Mouse (Mus musculus) adrenal gland (tissue): ENCODE measurements at regions not wholly inside any gene's neighbourhood (a gene's known extent, or its start where the extent isn't known, plus 50 kb on each side); places are given as distances from the start of the nearest gene placed in this dataset.

Experiments
- intact Hi-C: fragments of 180-260 bp; cut with DNase I; formaldehyde crosslinking; loops from one replicate; pipeline ENCODE4 v1.15.1; 2025

DNA sequence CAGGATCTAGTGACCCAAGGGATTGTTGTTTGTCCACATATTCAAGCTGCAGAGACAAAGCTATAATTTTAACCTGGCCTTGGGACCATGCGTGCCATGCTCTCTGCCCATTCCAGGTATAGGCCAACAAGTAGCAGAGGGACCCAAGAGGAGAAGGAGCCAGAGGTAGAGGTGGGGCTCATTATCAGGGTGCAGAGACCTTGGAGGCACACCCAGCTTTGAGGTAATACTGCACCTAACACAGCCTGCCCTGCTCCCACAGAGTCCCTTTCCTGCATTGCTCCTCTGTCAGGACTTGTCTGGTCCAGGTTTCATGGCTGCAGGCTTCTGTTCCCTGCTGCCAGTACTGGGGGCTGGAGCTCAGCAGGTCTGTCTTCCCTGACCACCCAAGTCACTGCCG is 108.4 kb upstream of the Med13l start:
- intact Hi-C loops: no loop called here

DNA sequence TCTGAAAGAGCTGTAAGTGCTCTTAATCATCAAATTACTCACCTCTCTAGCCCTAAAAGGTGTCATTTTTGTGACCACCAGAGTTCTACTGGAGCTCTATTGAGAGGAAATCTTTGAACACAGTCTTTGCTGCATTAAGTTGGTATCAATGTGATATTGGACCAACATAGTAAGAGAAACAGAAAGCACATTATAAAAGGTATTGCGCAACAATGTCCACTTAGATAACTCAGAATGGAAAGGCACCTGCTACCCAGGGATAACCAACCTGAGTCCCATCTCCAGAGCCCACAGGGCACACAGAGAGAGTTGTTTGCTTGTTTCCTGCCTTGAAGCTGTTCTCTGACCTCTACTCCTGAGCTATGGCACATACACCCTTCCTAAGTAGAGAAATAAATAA is 106.4 kb upstream of the Med13l start:
- intact Hi-C loops: no loop called here

DNA sequence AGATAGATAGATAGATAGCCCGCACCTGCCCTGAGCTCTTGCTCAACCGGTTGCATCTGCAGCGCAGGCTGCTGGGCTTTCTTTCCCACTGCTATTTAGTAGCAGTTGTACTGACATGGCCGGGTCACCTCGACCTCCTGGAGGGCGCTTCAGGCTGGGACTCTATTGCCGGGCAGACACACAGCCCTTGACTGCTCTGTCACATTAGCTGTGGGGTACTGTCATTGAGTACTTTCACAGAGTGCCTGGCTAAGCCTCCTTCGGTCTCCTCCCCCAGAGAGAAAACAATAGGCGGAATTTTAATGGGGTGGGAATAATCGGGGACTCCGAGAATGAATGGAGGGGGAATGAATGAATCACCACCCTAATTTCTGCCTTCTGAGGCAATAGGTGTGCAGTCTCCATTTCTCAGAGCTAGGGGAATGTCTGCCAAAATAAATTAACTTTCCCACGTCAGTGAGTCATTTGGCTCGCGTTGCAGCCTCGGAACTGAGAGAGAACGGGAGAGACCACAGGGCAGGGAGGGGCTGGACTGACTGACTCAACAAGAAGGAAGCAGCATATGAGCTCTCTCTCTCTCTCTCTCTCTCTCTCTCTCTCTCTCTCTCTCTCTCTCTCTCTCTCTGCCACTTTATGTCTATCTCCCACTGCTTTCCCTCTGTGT is 101.6 kb upstream of the Med13l start:
- intact Hi-C loops: no loop called here

DNA sequence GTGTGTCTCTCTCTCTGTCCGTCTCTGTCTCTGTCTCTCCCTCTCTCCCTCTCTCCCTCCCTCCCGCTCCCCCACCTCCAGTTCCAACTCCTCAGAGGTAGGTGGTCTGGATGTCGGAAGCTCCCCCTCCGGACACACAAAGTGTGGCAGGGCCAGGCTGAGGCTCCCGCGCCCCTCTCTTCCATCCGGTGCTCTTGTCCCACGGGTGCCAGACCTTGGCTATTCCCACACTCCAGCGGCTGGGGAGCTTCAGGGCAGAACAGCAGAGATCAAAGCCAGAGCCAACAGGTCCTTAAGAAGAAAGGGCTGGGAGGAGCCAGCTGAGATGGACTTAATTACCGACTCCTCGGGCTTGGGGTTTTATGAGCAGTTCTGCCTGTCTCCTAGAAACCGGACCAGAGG is 101.1 kb upstream of the Med13l start:
- intact Hi-C loops: no loop called here

DNA sequence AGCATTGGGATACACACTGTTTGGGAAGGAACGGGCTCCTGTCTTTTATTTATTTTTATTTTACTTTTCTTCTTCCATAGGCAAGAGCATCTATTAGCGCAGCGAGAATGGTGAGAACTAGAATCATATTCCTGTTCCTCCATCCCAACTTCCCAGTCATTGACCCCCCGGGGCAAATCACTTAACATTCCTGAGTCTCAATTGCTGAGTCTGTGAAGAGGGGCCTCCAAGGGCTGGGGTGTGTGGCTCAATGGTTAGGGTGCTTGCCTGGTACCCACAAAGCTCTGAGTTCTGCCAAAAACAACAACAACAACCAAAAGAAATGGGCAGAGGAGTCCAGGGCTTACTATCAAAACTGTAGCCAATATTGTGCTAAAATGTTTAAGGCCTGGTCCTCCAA is 98.5 kb upstream of the Med13l start:
- intact Hi-C loops: no loop called here

DNA sequence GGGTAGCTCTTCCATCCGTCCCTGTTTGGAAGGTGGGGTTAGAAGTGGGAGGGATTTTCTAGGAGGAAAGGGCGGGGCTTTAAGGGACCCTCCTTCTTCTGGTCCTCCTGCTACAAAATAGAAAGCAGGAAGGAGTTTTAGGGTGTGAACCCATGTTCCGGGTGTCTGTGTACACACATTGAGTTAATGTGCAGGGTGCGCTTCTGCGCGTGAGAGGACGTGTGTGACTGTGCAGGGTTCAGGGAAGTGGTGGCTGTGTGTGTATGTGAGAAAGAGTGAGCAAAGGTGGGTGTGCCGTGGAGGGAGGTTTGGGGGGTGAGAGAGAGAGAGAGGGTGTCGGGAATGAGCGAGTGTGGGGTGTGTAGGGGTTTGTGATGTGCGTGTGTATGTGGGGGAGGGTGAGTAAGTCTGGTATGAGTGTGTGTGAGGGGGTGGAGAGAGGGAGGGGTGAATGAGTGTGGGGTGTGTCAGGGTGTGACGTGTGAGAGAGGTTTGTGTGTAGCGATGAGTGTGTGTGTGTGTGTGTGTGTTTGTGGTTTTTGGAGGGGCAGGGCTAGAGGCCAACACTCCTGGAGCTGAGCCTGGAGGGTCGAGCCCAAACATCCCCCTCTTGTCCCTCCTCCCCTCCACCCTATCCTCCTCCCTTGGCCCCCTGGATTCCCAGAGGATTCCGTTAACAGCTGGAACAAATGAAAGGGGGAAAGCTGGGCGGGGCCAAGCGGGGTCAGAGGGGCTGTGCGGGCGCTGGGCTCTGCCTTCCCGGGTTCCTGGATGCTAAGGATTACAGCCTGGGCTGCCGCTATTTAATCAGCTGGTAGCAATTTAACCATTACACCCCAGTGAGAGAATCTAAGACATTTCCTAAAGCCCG is 95.3 kb upstream of the Med13l start:
- intact Hi-C loops: no loop called here

DNA sequence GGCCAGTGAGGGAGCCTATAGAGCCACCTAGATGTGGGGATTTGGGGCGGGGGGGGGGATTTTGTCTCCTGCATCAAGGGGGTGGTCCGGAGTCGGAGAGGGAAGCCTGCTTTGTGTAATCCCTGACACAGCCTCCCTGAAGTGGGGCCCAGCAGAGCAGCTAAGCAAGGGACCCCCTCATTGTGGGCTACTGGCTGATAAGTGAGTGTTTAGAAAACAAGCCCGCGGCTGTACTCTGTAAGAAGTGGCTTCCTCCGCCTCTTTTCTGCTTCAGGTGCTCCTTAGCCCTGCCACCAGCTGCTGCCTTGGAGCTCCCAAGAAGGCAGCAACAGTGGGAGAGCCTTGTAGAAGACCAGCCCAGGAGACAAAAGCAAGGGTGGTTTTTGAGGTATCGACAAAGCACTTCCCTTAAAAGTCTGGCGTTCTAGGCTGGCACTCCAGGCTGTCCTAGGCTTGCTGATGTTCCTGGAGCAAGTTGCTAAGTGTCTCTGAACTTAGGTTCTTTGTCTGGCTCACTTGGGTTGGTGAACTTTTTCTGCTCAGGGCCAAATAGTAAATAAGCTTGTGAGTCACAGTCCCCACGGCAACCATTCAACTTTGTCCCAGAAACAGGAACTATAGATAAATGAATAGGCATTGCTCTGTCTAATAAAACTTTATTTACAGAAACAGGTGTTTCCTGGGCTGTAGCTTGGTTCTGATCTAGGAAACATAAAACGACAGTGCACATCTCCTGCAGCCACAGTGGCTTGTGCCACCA is 94.3 kb upstream of the Med13l start:
- intact Hi-C loops: no loop called here

DNA sequence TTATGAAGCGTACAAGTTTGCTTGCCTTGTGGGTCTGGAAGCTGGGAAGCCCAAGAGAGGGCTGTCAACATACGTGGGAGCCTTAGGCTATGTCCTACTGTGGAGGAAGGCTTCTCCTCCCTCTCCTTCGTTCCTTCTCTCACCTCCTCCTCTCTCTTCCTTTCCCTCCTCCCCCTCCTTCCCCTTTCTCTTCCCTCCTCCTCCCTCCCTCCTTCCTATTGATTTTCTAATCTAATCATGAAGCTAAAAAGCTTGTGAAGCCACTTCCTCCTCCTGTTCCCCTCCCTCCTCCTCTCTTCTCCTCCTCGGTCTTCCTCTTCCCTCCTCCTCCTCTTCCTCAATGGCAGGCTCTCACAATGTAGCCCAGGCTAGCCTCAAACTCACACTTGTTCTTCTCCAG is 91.7 kb upstream of the Med13l start:
- intact Hi-C loops: no loop called here

DNA sequence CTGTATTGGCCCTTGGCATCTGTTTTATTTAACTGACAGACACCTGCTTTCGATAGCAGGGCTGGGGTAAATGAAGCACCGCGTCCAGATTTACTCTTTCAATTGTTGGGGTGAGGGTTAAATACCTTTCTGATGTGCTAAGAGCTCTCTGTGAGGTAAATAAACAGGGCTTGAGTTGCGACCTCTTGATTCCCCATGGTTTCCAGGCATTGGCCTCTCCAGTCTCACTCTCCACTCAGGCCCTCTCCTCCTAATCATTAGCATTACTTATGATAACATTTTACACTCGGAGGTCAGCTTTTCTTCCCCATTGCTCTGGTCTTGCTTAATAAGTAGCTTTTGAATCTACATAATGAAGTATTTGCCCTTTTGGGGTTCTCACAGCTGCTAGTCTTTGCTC is 88.9 kb upstream of the Med13l start:
- intact Hi-C loops: no loop called here

DNA sequence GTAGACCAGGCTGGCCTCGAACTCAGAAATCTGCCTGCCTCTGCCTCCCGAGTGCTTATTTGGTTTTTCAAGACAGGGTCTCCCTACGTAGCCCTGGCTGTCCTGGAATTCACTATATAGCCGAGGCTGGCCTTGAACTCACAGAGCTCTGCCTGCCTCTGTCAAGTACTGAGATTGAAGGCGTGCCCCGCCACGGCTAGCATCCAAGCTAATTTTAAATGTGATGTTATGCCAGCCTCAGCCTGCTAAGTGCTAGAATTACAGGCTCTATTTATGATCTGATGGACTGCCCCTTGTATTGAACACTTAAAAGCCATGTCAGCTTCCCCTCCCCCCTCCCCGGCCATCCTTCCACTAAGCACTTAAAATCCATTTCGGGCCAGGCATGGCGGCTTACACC is 88.2 kb upstream of the Med13l start:
- intact Hi-C loops: no loop called here

DNA sequence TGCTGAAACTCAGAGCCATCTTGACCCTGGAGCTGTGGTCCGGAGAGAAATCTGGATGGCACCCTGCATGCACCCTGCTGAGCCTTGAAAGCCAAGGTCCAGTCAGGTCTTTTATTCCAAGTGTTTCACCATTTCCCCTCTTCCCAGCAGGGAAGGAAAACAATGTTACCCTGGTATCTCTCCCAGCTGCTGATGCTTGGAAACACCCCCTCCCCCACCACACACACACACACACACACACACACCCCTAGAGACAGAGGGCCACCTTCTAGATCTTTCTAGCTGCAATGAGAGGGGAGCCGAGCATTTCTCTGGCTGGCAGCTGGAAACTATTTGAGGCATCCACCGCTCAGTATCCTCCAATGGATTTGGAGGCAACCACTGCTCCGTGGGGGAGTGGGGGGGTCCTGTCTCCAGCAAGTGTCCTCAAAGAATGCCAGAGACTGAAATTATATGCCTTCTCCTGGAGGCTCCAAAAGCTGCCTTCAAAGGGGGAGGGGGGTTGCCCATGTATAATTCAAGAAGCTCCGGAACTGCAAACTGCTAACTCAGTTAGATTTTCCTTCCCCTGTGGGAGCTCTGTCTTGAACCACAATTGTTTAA is 87.2 kb upstream of the Med13l start:
- intact Hi-C loops: no loop called here

DNA sequence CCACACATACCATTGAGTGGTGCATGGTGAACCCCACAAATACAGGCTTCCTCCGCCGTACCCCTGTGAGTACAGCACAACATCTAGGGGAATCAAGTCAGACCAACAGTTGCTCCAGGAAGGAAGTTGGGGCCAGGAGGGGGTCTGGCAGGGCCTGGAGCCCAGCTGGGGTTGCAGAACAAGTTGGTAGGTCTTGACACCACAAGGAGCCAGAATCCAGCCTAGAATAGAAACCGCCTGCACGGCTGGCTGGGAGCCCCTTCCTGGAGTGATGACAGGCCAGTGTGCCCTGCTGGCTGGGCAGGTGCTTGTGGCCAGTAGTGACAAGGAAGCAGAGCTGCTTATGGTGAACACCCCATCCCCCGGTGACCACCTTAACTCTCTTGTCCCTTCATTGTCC is 83.9 kb upstream of the Med13l start:
- intact Hi-C loops: no loop called here

DNA sequence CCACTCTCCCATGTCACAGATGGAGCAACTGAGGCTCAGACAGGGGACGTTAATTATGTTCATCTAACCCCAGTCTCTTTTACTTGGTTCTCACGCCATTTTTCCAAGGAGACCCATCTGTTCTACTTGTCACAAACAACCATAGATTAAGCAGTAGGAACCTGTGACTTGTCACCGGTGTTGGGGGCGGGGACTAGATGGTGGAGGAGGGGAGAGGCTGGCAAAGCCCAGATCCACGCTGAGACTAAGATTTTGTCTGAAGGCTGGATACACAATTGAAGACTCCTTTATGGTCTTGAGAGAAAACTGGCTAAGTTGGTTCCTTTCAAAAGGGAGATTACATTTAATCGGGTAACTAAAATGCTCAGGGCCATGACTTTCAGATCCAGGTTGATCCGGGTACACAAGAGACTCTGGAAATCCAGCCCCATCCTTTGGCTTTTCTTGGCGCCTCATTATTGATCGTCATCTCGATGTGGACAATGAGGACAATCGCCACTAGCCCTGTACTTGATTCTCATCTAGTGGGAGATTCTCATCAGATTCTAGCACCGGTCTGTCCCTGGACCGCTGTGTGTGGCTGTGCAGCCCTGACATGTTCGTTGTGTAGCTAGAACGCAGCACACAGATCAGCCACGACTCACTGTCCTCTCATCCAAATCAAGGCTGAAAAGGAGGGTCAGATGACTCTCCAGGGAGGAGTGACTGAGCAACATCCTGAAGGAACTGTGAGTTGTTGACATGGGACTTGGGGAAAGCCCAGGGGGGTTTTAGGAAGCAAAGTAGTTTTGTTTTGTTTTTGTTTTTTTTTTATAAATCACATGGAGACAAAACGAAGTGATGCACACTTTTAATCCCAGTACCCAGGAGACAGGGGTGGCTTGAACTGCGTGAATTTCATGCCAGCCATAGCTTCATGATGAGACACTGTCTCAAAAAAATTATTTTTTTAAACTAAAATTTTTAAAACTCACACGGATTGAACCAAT is 83.1 kb upstream of the Med13l start:
- intact Hi-C loops: no loop called here

DNA sequence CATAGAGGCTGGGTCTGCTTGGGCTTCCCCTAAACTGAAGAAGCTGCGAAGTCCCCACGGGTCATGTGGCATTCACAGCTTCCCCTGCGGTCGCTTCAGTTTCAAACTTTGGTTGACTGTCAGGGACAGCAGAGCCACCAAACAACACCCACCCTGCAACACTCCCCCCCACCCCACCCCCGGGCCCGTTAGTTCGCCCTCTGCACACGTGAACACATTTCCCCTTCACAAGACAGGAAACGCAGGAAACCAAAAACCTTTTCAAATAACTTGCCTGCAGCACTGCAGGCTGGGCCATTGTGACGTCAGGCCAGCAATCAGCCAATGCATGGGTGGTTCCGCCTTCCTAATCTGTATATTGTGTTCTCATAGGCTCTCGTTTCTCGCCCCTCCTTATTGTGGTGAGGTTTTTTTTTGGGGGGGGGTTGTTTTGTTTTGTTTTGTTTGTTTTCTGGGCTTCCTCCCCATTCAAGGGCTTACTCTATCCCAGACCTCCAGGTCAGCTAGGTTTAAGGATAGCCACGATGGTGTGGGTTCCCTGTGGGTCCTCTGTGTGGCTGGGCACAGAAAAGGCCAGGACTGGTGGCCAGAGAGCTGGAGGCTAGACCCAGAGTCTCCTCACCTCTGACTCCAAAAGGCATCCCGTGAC is 82.2 kb upstream of the Med13l start:
- intact Hi-C loops: no loop called here

DNA sequence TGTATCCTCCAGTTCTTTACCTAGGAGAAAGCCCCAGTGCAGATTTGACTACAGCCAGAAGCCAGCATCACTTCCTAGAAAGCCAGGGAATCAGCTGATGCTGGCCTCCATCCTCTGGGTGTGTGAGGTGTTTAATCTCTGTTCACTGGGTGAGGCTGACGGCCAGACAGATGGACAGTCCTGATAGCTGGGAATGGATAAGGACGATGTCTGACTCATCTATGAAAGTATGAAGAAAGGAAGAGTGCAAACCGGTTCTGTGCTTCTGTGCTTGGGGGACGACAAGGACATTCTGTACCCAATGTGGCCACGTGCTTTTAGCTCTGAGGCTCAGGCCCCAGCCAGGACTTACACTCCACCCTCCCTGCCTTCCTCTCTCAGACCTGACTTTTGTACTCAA is 80.5 kb upstream of the Med13l start:
- intact Hi-C loops: no loop called here

DNA sequence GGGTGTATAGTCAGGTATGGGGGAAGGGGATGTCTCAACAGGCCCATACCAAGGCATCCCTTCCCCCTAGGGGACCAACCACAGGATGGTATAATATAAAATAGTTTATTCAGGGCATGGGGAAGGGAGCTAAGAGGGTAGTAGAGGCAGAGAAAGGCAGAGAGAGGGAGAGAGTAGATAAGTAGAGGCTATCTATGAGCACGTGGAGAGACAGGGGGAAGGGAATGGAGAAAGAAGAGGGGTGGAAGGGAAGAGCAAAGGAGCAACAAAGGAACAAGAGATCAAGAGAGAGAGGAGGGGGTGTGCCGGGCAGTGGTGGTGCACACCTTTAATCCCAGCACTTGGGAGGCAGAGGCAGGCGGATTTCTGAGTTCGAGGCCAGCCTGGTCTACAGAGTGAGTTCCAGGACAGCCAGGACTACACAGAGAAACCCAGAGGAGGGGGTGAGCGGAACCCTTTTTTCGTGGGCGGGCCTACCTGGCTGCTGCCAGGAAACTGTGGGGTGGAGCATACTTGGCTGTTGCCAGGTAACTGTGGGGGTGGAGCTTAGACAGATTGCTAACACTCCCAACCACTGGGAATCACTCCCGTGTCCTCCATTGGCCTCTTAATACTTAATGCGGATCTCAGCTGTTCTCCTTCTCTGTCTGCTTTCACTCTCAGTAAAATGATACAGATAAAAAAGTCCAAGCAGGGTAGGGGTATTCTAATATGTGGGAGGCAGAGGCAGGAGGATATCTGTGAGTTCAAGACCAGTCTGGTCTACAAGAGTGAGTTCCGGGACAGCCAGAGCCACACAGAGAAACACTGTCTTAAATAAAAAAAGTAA is 79.3 kb upstream of the Med13l start:
- intact Hi-C loops: no loop called here

DNA sequence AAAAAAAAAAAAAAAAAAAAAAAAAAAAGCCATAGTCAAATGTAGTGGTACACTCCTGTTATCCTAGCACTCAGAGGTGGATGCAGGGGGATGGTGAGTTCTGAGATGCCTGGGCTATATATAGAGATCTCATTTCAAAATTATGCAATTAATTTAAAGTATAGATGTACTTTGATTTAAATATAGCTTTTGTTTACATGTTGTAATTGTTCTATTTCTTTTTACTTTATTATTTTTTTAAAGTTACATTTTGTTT is 78.8 kb upstream of the Med13l start:
- intact Hi-C loops: no loop called here

DNA sequence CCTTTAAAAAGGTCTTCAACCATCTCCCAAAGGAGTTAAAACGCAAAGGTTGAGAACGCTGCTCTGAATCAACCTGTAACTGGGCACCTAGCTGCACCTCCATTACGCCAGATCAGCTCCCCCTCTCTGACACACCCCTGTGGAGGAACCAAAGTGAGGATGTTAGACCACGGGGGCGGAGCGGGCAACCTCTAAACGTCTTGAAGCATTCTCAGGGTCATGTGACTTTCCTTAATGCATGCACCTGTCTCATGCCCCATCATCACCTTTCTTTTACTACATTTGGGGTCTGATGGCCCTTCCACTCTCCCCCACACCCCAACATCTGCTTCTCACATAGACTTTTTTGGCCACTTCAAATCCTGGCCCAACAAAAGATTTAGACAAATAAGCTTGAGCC is 77.9 kb upstream of the Med13l start:
- intact Hi-C loops: no loop called here

DNA sequence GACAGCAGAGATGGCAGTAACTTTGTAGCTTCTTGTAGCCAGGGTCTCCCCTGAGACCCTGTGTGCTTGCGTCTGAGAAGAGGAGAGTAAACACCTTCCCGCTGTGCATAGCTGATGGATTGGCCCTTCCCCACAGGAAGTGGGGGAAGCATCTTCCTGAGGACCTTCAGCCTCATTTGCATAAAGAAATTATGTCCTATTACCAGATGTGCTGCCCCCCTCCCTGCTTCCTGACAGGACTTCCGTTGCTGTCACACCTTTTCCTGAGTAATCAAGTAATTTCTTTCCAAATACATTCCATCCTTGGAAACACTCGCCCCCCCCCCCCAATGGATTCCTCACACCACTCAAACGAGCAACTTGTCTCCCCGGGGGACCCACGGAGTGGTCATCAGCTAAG is 77.5 kb upstream of the Med13l start:
- intact Hi-C loops: no loop called here

DNA sequence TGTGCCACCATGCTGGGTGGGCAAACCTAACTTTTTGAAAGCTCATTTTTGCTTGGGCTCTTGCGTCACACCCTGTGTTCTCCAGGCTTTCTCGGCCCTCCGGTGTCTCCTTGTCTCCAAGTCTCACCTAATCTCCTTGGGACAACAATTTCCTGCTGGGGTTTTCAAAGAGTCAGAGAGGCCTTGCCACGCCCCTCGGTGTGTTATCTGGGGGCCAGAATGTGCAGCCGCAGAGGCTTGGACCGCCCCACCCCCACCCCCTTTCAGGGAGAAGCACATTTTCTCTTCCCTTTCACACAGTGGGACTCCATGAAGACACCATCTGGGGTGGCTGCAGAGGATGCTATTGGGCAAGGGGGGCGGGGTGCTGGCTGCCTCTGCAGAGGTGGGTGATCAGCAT is 76.9 kb upstream of the Med13l start:
- intact Hi-C loops: no loop called here
